Mouse (Mus musculus) small intestine, adult 2 months (tissue): ENCODE results near the gene Adgrd1.

Experiments used
- CTCF ChIP-seq: fragments of 200-500 bp; IDR thresholded peaks from 2 replicates; pipeline ENCODE4 v1.5.1; 2012; ENCODE audit warnings: low read depth, mild to moderate bottlenecking, control low read depth, inconsistent platforms, low read length, moderate library complexity, mixed read lengths; ENCODE audit not compliant: insufficient replicate concordance, insufficient read length; ENCODE audit errors: extremely low read depth
- POLR2A ChIP-seq: fragments of 200-500 bp; IDR thresholded peaks from 2 replicates; pipeline ENCODE4 v1.6.1; 2012; ENCODE audit warnings: low read depth, mild to moderate bottlenecking, control low read depth, inconsistent platforms, low read length, moderate library complexity

GRCm38 (mm10) chr5:129085153-129085552 lies 11.4 kb upstream of the Adgrd1 start:
- TF ChIP-seq CTCF (no peak), POLR2A (no peak)
